Mouse (Mus musculus) embryonic facial prominence, embryonic 12.5 days (tissue): ENCODE results near the gene Rab30. TPM values are rescaled to one million over a fixed set of nuclear protein-coding genes. Genes with fewer than 3 reads are reported as not detected.

ENCODE experiments used
- ATAC-seq: fragments of 200-750 bp; cut with Nextera tagmentation; 2 replicates; pipeline ENCODE4 v1.8.0; 2017; ENCODE audit not compliant: insufficient number of reproducible peaks, insufficient read depth, low FRiP score, low TSS enrichment
- H3K27ac ChIP-seq: fragments of 300-500 bp; sonication (generic); 2 replicates; pipeline ENCODE4 v1.5.1; 2016; ENCODE audit warnings: mild to moderate bottlenecking
- H3K27me3 ChIP-seq: fragments of 300-500 bp; sonication (generic); 2 replicates; pipeline ENCODE4 v1.6.1; 2016; ENCODE audit warnings: mild to moderate bottlenecking, moderate library complexity
- H3K36me3 ChIP-seq: fragments of 300-500 bp; sonication (generic); 2 replicates; pipeline ENCODE4 v1.6.1; 2016; ENCODE audit warnings: mild to moderate bottlenecking
- H3K4me1 ChIP-seq: fragments of 300-500 bp; sonication (generic); 2 replicates; pipeline ENCODE4 v1.6.1; 2016
- H3K4me2 ChIP-seq: fragments of 300-500 bp; sonication (generic); replicated peaks from 2 replicates; pipeline ENCODE4 v1.6.1; 2016; ENCODE audit warnings: mild to moderate bottlenecking, moderate library complexity
- H3K4me3 ChIP-seq: fragments of 300-500 bp; sonication (generic); 2 replicates; pipeline ENCODE4 v1.5.1; 2016; ENCODE audit warnings: mild to moderate bottlenecking
- H3K9ac ChIP-seq: fragments of 300-500 bp; sonication (generic); 2 replicates; pipeline ENCODE4 v1.6.1; 2016; ENCODE audit warnings: mild to moderate bottlenecking, moderate library complexity
- H3K9me3 ChIP-seq: fragments of 300-500 bp; sonication (generic); 2 replicates; pipeline ENCODE4 v1.6.1; 2016; ENCODE audit warnings: mild to moderate bottlenecking, moderate library complexity
- WGBS: fragments of 180-500 bp; shearing (Covaris S2); methylation state at CpG from one replicate; pipeline ENCODE4 v1.1.7; 2016; 5-methylcytosine and 5-hydroxymethylcytosine counted together
- polyA plus RNA-seq: library from polyadenylated mRNA; unstranded; fragments of >200 nt; fragmentation: Nextera tagmentation; extraction: Ambion mirVana; gene quantifications from 2 replicates; pipeline ENCODE4 v1.2.1, GENCODE M21; 2016

The Rab30 gene
- polyA plus RNA-seq, 1 experiment from 2014 or later, result 21.8 TPM

GRCm38 (mm10) chr7:92803191-92803590 is 61.8 kb downstream of the Rab30 start:
- no peaks in the 10 kb centered on the region for H3K9me3 ChIP-seq
- no peak overlapping the region for H3K4me2 ChIP-seq
- H3K4me3 ChIP-seq, result no peak overlapping the region
- no peaks in the 10 kb centered on the region for H3K36me3 ChIP-seq
- H3K4me1 ChIP-seq, result 0 out of 2 replicates have a peak, but pooled peaks cover 5% of the 10 kb centered on the region
- ATAC-seq, result no peak
- whole genome bisulfite sequencing, result 47% methylated on average over 1 of the region's 1 CpGs
- no peak overlapping the region for H3K9ac ChIP-seq
- no peaks in the 10 kb centered on the region for H3K27me3 ChIP-seq
- H3K27ac ChIP-seq, result no peak overlapping the region

- no peaks in the 10 kb centered on the region for H3K9me3 ChIP-seq
- H3K4me3 ChIP-seq, result no peak overlapping the region
- no peaks in the 10 kb centered on the region for H3K4me1 ChIP-seq
- ATAC-seq, result no peak
- 89% methylated on average over 9 of the region's 9 CpGs for WGBS
- no peaks in the 10 kb centered on the region for H3K27me3 ChIP-seq
- no peak overlapping the region for H3K27ac ChIP-seq
- H3K9ac ChIP-seq, result no peak overlapping the region
- H3K4me2 ChIP-seq, result no peak overlapping the region
- no peaks in the 10 kb centered on the region for H3K36me3 ChIP-seq
Observed at GRCm38 (mm10) chr7:92804919-92805668, 63.7 kb downstream of the Rab30 start.

GRCm38 (mm10) chr7:92806512-92807188 is 65.2 kb downstream of the Rab30 start:
- Histone ChIP-seq H3K9ac (no peak overlapping the region), H3K4me2 (no peak overlapping the region), H3K36me3 (no peaks in the 10 kb centered on the region), H3K27me3 (no peaks in the 10 kb centered on the region), H3K4me1 (no peaks in the 10 kb centered on the region), H3K27ac (no peak overlapping the region), H3K9me3 (no peaks in the 10 kb centered on the region), H3K4me3 (no peak overlapping the region)
- WGBS, result 41% methylated on average over 15 of the region's 15 CpGs
- ATAC-seq, result no peak

- 73% methylated on average over 4 of the region's 4 CpGs for WGBS
Observed at GRCm38 (mm10) chr7:92807482-92807881, 66.1 kb downstream of the Rab30 start.

GRCm38 (mm10) chr7:92811667-92812279 is 70.4 kb downstream of the Rab30 start:
- Histone ChIP-seq H3K36me3 (no peaks in the 10 kb centered on the region), H3K27me3 (no peaks in the 10 kb centered on the region), H3K9me3 (no peaks in the 10 kb centered on the region), H3K4me2 (no peak overlapping the region), H3K4me3 (no peak overlapping the region), H3K4me1 (no peaks in the 10 kb centered on the region), H3K9ac (no peak overlapping the region), H3K27ac (no peak overlapping the region)
- WGBS, result 67% methylated on average over 7 of the region's 7 CpGs
- ATAC-seq, result no peak

More at GRCm38 (mm10) chr7:92807482-92807881, 66.1 kb downstream of the Rab30 start:
- no peak overlapping the region for H3K4me3 ChIP-seq
- H3K27me3 ChIP-seq, result no peaks in the 10 kb centered on the region
- no peaks in the 10 kb centered on the region for H3K4me1 ChIP-seq
- no peaks in the 10 kb centered on the region for H3K9me3 ChIP-seq
- ATAC-seq, result no peak
- H3K27ac ChIP-seq, result no peak overlapping the region
- H3K4me2 ChIP-seq, result no peak overlapping the region
- H3K36me3 ChIP-seq, result no peaks in the 10 kb centered on the region
- no peak overlapping the region for H3K9ac ChIP-seq

GRCm38 (mm10) chr7:92817242-92817641 is 75.8 kb downstream of the Rab30 start:
- Histone ChIP-seq H3K36me3 (no peaks in the 10 kb centered on the region), H3K4me3 (no peak overlapping the region), H3K27ac (no peak overlapping the region), H3K4me1 (peaks cover 15% of the 10 kb centered on the region), H3K27me3 (no peaks in the 10 kb centered on the region), H3K9ac (no peak overlapping the region), H3K4me2 (no peak overlapping the region), H3K9me3 (no peaks in the 10 kb centered on the region)
- no peak for ATAC-seq
- WGBS, result 70% methylated on average over 2 of the region's 2 CpGs

- H3K36me3 ChIP-seq, result no peaks in the 10 kb centered on the region
- ATAC-seq, result no peak
- H3K4me1 ChIP-seq, result peaks cover 21% of the 10 kb centered on the region
- no peak overlapping the region for H3K9ac ChIP-seq
- H3K4me2 ChIP-seq, result no peak overlapping the region
- no peaks in the 10 kb centered on the region for H3K27me3 ChIP-seq
- H3K4me3 ChIP-seq, result no peak overlapping the region
- WGBS, result 81% methylated on average over 9 of the region's 9 CpGs
- no peaks in the 10 kb centered on the region for H3K9me3 ChIP-seq
- H3K27ac ChIP-seq, result no peak overlapping the region
Observed at GRCm38 (mm10) chr7:92817886-92818285, 76.5 kb downstream of the Rab30 start.

GRCm38 (mm10) chr7:92819656-92820055 is 78.3 kb downstream of the Rab30 start:
- H3K27me3 ChIP-seq, result no peaks in the 10 kb centered on the region
- H3K4me2 ChIP-seq, result no peak overlapping the region
- no peaks in the 10 kb centered on the region for H3K36me3 ChIP-seq
- ATAC-seq, result no peak
- H3K4me3 ChIP-seq, result no peak overlapping the region
- 70% methylated on average over 11 of the region's 11 CpGs for WGBS
- peaks cover 23% of the 10 kb centered on the region for H3K4me1 ChIP-seq
- no peaks in the 10 kb centered on the region for H3K9me3 ChIP-seq
- no peak overlapping the region for H3K9ac ChIP-seq
- H3K27ac ChIP-seq, result no peak overlapping the region

GRCm38 (mm10) chr7:92820410-92820809 is 79.0 kb downstream of the Rab30 start:
- no peaks in the 10 kb centered on the region for H3K36me3 ChIP-seq
- no peak overlapping the region for H3K4me2 ChIP-seq
- H3K4me3 ChIP-seq, result no peak overlapping the region
- H3K27me3 ChIP-seq, result no peaks in the 10 kb centered on the region
- no peak for ATAC-seq
- H3K4me1 ChIP-seq, result peaks cover 23% of the 10 kb centered on the region
- 96% methylated on average over 1 of the region's 1 CpGs for WGBS
- H3K9me3 ChIP-seq, result no peaks in the 10 kb centered on the region
- H3K27ac ChIP-seq, result no peak overlapping the region
- no peak overlapping the region for H3K9ac ChIP-seq

GRCm38 (mm10) chr7:92820941-92821465 is 79.6 kb downstream of the Rab30 start:
- no peak overlapping the region for H3K4me3 ChIP-seq
- H3K9ac ChIP-seq, result no peak overlapping the region

GRCm38 (mm10) chr7:92821871-92822270 is 80.5 kb downstream of the Rab30 start:
- Histone ChIP-seq H3K27ac (peak overlapping the region; percentile 69; the same call in 1 of the 2 replicates), H3K4me1 (peaks cover 23% of the 10 kb centered on the region), H3K4me2 (no peak overlapping the region), H3K9ac (no peak overlapping the region), H3K36me3 (no peaks in the 10 kb centered on the region), H3K9me3 (no peaks in the 10 kb centered on the region), H3K4me3 (no peak overlapping the region), H3K27me3 (no peaks in the 10 kb centered on the region)
- ATAC-seq, result no peak
- WGBS, result 32% methylated on average over 4 of the region's 4 CpGs

More at GRCm38 (mm10) chr7:92820941-92821465, 79.6 kb downstream of the Rab30 start:
- no peak for ATAC-seq
- H3K4me1 ChIP-seq, result peaks cover 23% of the 10 kb centered on the region
- H3K27ac ChIP-seq, result peak overlapping the region; percentile 37
- H3K27me3 ChIP-seq, result no peaks in the 10 kb centered on the region
- 66% methylated on average over 7 of the region's 7 CpGs for WGBS
- H3K4me2 ChIP-seq, result no peak overlapping the region
- no peaks in the 10 kb centered on the region for H3K9me3 ChIP-seq
- no peaks in the 10 kb centered on the region for H3K36me3 ChIP-seq
